Mouse (Mus musculus) adrenal gland, postnatal 10 days (tissue): Measurements from ENCODE around the gene Glis3. TPM values are rescaled to one million over a fixed set of nuclear protein-coding genes. Genes with fewer than 3 reads are reported as not detected.

Experiments
- DNase-seq: peaks from one replicate; pipeline ENCODE4 v3.0.0; 2021; ENCODE audit warnings: mixed read lengths
- total RNA-seq, 2 experiments: library from RNA; stranded (reverse); gene quantifications; 2 replicates each; pipeline ENCODE4 v1.2.3; 2021

Gene Glis3
- total RNA-seq, 2 experiments from 2014 or later, result 6.6 to 7.5 TPM

DNA sequence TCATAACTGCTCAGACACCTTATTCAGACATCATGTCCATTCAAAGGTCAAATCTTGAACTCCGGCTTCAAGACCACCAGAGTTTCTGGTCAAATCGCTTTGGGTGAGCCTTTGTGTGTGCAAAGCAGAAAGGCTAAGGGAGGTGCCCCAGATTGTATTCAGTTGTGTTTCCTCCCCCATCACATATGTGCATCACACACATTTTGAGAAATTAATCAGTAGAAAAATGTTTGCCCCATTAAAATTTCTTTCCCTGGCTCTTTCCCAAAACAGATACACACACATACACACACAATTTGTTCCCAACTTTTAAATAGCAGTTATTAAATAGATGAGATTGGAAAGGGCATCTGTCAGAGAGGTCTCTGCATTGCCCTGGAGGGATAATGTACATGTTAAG is 442.3 kb downstream of the Glis3 start:
- no peak for DNase-seq

DNA sequence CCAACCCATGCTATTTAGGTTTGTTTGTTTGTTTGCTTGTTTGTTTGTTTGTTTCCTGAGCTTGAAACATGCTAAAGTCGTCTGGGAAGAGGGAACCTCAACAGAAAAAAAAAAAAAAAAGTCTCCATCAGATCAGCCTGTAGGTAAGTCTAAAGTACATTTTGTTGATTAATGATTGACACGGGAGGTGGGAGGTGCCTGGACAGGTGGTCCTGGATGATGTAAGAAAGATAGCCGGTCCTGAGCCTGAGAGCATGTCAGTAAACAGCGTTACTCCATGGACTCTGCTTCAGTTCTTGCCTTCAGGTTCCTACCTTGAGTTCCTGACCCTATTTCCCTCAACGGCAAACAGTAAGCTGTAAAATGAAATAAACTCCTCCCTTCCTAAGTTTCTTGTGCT is 444.3 kb downstream of the Glis3 start:
- no peak for DNase-seq

DNA sequence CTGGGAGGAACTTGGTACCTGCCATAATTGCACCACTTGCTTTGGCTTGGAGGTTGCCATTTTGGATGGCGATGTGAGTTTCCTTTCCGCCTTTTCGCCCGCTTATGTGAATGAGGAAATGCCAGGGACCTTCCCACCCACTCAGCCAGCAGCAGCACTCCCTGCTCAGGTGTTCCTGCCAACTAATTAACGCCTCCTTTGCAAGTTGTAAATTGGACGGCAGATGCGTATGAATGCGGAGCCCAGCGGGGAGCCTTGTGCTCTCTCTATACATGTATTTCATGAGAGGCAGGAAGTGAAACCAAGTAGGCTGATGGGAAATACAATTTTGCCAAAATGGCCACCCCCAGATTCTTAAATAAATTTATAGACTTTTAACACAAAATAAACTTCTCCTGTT is 444.8 kb downstream of the Glis3 start:
- no peak for DNase-seq

DNA sequence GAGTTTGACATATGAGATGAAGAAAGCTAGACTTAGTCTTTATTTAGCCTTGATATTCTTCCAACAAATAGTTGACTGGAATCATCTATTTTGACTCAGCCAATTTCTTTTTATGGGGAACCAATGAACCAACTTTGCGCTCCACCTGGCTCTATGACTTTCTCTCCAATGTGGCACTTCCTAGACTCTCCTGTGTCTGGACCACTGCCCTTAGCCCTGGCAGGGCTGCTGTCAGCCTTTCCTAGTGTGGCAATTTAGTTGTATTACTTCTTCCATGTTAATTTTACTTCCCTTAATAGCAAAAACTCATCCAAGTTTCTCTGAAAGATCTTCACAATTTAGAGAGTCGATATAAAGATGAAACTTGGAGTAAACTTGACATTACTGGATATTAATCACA is 445.2 kb downstream of the Glis3 start:
- DNase-seq, result no peak

DNA sequence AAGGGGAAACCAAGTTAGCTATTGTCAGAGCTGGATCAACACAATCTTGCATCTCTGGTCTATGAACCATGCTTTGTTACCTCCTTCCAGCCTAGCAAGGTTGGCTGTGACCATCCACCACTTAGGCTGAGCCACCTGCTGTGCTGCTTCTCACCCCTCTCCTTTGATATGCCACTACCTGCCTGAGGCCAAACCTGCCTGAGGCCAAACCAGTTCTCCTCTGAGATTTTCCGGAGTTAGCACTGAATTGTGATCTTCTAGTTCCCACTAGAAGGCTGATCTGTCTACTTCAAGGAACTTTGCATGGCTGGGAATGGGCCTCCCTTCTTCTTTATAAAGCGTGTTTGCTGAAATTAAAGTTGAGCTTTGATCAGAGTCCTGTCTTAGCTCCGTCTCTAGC is 448.4 kb downstream of the Glis3 start:
- DNase-seq, result no peak

DNA sequence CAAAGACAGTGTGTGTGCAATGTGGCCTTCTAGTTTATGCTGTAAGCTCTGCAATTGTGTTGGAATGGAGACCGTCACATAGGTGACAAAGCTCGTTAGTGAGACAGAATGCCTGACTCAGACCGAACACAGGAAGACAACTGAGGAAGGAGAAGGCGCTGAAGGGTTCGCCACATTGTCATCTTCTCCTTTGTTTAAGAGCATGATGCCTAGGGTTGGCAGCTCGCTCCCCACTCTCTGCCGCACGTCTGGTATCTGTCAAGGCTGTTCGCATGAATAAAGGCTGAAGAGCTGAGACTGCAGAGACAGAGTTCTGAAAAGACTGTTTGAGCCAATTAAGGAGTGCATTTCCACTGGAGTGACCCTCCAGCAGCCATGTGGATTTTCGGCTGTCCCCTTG is 452.4 kb downstream of the Glis3 start:
- DNase-seq, result no peak

DNA sequence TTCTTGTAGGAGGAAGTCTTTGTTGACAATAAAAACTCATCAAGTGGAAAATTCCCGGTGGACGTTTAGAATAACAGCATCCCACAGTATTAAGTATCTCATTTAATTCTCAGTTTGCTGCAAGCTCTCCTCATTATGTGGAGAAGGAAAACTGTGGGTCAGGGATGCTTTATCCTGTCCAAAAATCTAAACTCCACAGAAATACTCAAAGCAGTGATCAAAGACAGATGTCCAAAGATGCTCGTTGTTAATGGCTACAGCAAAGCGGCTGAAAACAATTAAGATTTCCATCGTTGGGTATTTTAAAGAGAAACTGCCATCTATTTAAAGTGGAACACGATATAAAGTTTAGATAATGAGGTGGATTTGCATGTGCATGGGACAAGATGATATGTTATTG is 454.2 kb downstream of the Glis3 start:
- DNase-seq, result no peak

DNA sequence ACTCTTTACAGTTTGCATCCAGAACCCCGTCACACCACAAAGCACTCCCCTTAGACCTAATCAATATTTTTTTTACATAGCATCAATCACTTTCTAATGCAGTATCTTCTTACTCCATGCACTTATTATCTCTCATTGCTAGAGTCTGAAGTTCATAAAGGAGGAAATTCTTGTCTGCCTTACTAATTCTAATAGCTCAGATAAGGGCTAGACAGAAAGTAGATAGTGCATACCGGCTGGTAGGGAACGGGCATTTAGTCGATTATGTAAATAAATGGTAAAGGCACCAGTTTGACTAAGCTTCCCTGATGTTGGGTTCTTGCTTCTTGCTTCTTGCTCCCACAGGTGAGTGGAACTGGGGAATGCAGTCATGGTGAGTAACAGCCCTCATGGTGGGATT is 468.2 kb downstream of the Glis3 start:
- DNase-seq, result no peak

Other genes with a start within 250 kb of the Glis3 start
- under 1 TPM; 0.51 to 0.94 TPM for gene Slc1a1, start 155.0 kb upstream of the Glis3 start, total RNA-seq